Mouse (Mus musculus) brown adipose tissue, adult 24 weeks (tissue): ENCODE results near the gene Fibcd1. TPM values are rescaled to one million over a fixed set of nuclear protein-coding genes. Genes with fewer than 3 reads are reported as not detected.

Experiments
- H3K27ac ChIP-seq: fragments of 200-500 bp; replicated peaks from 2 replicates; pipeline ENCODE4 v1.5.1; 2012; ENCODE audit warnings: low read depth, mild to moderate bottlenecking, low read length
- H3K4me1 ChIP-seq: fragments of 200-500 bp; 2 replicates; pipeline ENCODE4 v1.6.1; 2012; ENCODE audit warnings: low read length, mixed read lengths; ENCODE audit not compliant: control insufficient read depth, insufficient read depth, insufficient read length
- H3K4me3 ChIP-seq: fragments of 200-500 bp; 2 replicates; pipeline ENCODE4 v1.5.1; 2012; ENCODE audit warnings: low read depth, mild to moderate bottlenecking, low read length, moderate library complexity; ENCODE audit not compliant: insufficient read depth
- polyA plus RNA-seq: library from polyadenylated mRNA; stranded (reverse); fragments of >200 nt; gene quantifications from 2 replicates; pipeline ENCODE4 v1.2.4, GENCODE M21; 2012; ENCODE audit not compliant: missing spikeins, insufficient read depth, insufficient read length

The Fibcd1 gene
- polyA plus RNA-seq, 1 experiment: not detected

- Histone ChIP-seq H3K4me3 (no peak overlapping the region), H3K4me1 (no peaks in the 10 kb centered on the region)
These were observed 37.1 kb downstream of the Fibcd1 start for GRCm38 (mm10) chr2:31808410-31809357.

DNA sequence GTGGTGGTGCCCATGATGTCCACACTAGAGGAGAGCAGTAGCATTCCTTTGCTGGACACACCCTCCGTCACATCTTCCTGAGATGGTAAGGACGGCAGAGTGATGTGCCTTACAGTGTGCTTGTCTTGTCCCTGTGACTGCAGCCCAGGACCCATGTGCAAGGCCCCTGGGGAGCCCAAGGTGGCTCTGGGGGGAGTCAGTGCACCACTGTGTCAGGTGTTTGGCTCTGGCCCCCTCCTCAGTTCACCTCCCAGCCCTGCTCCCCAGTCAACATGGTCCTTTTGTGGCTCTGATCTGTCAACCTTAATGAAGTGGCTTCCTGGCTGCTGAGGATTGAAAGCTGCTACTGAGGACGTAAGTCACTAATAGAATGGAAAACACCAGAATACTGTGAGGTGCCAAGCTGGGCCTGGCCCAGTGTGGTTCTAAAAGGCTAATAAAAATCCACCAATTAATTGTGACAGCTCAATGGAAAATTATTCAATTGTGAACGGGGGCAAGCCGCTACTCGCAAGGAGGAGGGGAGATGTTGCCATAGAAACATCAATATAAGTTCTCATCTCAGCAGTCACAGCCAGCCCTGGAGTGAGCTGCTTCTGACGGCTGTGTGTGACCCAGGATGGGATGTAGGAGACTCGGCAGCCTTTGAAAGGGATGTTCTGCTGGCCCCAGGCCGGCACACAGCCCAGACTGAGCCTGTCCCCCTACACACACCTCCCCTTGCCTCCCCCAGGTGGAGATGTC is 39.0 kb downstream of the Fibcd1 start:
- H3K4me3 ChIP-seq: no peak overlapping the region
- no peaks in the 10 kb centered on the region for H3K4me1 ChIP-seq
- no peak overlapping the region for H3K27ac ChIP-seq

More at GRCm38 (mm10) chr2:31808410-31809357, 37.1 kb downstream of the Fibcd1 start:
- no peak overlapping the region for H3K27ac ChIP-seq

- H3K4me3 ChIP-seq: no peak overlapping the region
These were observed 42.3 kb downstream of the Fibcd1 start for GRCm38 (mm10) chr2:31803480-31803879.

DNA sequence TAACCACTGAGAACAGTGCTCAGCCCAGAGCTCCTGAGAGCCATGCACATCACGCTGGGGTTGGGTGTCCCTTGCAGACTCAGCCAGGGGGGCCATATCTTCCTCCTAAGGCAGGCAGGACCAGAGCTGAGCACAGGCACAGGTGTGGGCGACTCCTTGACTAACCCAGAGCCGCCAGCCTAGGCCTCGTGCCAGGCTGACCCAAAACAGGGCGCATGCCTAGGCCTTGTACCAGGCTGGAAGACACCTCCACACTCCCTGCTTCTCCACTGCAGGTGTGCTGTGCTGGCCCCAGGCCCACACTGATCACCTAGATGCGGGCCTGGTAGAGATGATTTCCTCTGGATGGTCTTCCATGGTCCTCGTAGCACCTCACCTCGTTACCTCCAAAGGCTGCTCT is 43.0 kb downstream of the Fibcd1 start:
- H3K27ac ChIP-seq: no peak overlapping the region
- H3K4me1 ChIP-seq: no peaks in the 10 kb centered on the region
- H3K4me3 ChIP-seq: no peak overlapping the region

More at GRCm38 (mm10) chr2:31803480-31803879, 42.3 kb downstream of the Fibcd1 start:
- no peak overlapping the region for H3K27ac ChIP-seq
- no peaks in the 10 kb centered on the region for H3K4me1 ChIP-seq

DNA sequence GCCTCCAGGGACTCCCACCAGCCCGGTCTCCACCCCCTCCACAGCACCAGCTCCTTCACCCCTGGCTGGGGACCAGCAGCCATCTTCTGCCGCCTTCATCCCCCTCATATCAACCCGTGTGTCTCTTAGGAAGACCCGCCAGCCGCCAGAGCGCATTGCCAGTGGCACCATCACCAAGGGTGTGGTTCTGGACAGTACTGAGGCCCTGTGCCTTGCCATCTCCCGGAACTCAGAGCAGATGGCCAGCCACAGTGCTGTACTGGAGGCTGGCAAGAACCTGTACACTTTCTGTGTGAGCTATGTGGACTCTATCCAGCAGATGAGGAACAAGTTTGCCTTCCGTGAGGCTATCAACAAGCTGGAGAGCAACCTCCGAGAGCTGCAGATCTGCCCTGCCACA is 44.4 kb downstream of the Fibcd1 start:
- Histone ChIP-seq H3K4me1 (no peaks in the 10 kb centered on the region), H3K27ac (no peak overlapping the region), H3K4me3 (no peak overlapping the region)

DNA sequence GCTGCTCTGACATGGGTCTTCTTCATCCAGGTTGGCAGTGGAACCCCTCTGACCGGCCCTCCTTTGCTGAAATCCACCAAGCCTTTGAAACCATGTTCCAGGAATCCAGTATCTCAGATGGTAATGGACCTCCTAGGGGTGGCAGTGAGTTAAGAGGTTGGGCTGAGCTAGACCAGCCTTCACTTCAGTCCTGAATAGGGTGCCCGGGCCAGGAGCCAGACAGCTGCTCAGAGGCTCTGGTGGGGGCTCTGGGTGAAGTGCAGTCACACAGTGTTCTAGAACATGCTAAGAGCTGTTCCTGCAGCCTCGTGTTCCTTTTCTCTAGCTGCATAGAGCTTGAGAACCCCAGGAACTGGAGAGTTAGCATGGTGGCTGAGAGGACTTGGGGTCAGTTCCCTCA is 48.9 kb downstream of the Fibcd1 start:
- Histone ChIP-seq H3K4me1 (no peaks in the 10 kb centered on the region), H3K27ac (no peak overlapping the region), H3K4me3 (no peak overlapping the region)

DNA sequence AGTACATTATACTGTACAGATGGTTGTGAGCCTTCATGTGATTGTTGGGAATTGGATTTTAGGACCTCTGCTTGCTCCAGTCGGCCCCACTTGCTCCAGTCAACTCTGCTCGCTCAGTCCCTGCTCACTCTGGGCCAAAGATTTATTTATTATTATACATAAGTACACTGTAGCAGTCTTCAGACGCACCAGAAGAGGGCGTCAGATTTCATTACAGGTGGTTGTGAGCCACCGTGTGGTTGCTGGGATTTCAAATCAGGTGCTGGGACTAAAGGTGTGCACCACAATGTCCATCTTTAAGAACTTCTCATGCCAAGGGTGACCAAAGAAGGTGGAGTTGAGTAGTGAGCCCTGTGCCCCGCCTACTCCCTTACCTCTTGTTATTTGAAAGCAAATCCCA is 53.2 kb downstream of the Fibcd1 start:
- Histone ChIP-seq H3K4me1 (no peaks in the 10 kb centered on the region), H3K4me3 (no peak overlapping the region), H3K27ac (no peak overlapping the region)

GRCm38 (mm10) chr2:31791260-31791659 is 54.5 kb downstream of the Fibcd1 start:
- no peaks in the 10 kb centered on the region for H3K4me1 ChIP-seq
- H3K27ac ChIP-seq: no peak overlapping the region
- no peak overlapping the region for H3K4me3 ChIP-seq

- Histone ChIP-seq H3K27ac (no peak overlapping the region), H3K4me3 (no peak overlapping the region)
These were observed 55.0 kb downstream of the Fibcd1 start for GRCm38 (mm10) chr2:31790728-31791251.

DNA sequence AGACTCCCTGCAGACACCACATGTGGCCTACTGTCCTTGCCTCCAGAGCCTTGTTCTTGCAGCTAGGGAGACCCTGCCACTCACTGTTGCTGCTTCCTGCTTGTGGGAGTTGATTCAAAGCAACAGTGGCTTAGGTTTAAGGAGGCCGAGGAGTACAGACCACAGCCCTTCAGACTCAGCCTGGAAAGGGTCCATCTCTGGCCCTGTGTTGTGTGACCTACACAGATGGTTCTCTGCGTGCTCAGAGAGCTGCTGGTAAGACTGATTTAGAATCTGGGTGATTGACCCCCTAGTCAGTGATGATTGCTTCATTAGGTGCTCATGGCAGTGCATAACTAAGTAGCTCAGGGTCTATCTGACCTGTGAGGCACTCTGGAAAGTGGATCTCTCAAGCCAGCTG is 56.6 kb downstream of the Fibcd1 start:
- no peak overlapping the region for H3K27ac ChIP-seq
- H3K4me1 ChIP-seq: no peaks in the 10 kb centered on the region
- H3K4me3 ChIP-seq: no peak overlapping the region

More at GRCm38 (mm10) chr2:31790728-31791251, 55.0 kb downstream of the Fibcd1 start:
- H3K4me1 ChIP-seq: no peaks in the 10 kb centered on the region

GRCm38 (mm10) chr2:31788227-31788626 is 57.6 kb downstream of the Fibcd1 start:
- Histone ChIP-seq H3K4me1 (no peaks in the 10 kb centered on the region), H3K4me3 (no peak overlapping the region), H3K27ac (no peak overlapping the region)

- Histone ChIP-seq H3K4me3 (no peak overlapping the region), H3K27ac (no peak overlapping the region), H3K4me1 (no peaks in the 10 kb centered on the region)
These were observed 58.8 kb downstream of the Fibcd1 start for GRCm38 (mm10) chr2:31787029-31787428.

DNA sequence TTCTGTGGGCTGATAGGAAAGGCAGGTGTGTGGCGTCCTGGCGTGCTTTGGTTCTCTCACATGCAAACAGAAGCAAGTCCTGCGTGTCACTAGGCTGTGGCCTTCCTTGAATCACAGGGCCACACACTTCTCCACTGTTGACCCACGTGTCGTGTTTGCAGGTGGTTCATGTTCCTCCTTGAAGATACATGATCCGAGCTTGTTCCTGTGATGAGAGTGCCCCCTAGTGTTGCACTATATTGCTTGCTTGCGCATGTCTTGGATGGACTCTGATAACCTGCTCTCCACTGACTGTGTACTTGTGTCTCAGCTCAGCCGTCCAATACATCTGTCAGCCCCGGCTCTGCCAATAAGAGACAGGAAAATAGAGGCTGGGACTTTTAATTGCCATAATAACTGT is 60.7 kb downstream of the Fibcd1 start:
- H3K4me1 ChIP-seq: peaks cover 2% of the 10 kb centered on the region; the same call in 1 of the 2 replicates
- H3K4me3 ChIP-seq: no peak overlapping the region
- H3K27ac ChIP-seq: no peak overlapping the region

GRCm38 (mm10) chr2:31782958-31783602 is 62.7 kb downstream of the Fibcd1 start:
- Histone ChIP-seq H3K4me3 (no peak overlapping the region), H3K27ac (no peak overlapping the region), H3K4me1 (peaks cover 2% of the 10 kb centered on the region; the same call in 1 of the 2 replicates)

DNA sequence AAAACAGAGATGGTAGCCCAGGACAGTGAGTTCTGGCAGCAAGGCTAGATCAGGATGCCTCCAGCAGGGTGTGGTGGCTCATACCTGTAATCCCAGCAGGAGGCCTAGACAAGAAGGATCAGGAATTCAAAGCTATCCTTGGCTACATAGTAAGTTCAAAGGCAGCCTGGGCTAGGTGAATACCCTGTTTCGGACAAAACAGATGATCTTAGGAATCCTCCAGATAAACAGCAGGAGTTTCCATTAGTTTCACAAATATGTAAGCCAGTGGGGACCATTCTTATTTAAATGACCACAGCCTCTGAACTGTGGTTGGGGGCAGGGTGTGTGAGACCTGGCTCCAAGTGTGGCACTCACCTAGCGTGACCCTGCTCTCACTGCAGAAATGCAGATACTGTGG is 66.5 kb downstream of the Fibcd1 start:
- no peak overlapping the region for H3K27ac ChIP-seq
- H3K4me3 ChIP-seq: no peak overlapping the region
- peaks cover 4% of the 10 kb centered on the region for H3K4me1 ChIP-seq
